Mouse (Mus musculus) kidney, adult 8-10 months (tissue): ENCODE data around the gene Mta3.
A peak's percentile ranks its signal among the peaks of the same experiment; 100 is the strongest.
"Not testable (repeated sequence)": the region's sequence is repeated elsewhere in the genome, so short reads cannot be mapped to it uniquely, and the experiment has no call there.

Experiments used
- DNase-seq, 2 experiments: peaks; one replicate each; pipeline ENCODE4 v3.0.0; 2022

Mta3 gene

DNA sequence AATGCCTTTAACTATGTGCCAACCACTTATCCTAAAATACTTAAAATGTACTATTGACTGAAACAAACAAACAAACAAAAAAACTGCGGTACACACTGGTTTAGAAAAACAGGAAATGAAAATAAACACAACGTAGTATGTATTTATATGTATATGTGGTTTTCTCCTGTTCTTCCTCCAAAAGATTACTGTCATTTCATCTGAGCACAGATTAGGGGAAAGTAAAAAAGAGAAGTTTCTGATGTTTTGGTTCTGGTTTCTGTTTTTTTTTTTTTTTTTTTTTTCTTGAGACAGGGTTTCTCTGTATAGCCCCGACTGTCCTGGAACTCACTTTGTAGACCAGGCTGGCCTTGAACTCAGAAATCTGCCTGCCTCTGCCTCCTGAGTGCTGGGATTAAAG is 3.6 kb downstream of the Mta3 start:
- DNase-seq, result not testable (repeated sequence)

DNA sequence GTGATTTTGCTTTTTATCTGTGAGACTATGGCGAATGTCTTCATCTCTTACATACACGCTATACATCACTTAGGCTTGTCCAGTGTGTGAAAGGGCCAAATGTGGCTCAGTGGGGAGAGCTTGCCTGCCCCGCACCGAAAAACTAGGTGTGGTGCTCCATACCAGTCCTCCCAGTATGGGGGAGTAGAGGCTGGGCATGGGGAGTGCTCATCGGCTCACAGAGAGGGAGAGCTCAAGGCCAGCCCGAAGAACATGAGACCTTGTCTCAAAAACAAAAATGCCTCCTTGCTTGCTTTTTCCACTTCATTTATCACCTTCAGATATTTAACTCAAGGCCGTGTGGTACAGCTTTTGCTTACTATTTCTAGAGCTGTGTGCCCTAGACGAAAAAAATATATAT is 4.7 kb downstream of the Mta3 start:
- no peak for DNase-seq

DNA sequence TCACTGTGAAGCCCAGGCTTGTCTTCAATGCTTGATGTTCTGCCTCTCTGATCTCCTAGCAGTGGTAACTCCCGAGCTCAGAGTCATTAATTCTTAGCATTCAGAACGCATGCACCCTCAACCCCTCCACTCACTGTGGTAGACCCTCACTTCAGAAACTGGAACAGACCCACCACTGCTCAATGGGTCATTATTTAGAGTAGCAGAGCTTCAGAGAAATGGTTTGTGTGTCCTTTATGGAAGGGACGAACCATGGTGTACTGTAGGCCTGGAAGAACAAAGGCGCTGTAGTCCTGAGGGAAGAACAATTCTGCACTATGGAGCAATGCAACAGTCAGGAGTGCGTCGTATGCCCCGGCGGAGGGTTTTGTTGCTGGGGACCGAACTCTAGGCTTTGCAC is 6.4 kb downstream of the Mta3 start:
- no peak for DNase-seq

DNA sequence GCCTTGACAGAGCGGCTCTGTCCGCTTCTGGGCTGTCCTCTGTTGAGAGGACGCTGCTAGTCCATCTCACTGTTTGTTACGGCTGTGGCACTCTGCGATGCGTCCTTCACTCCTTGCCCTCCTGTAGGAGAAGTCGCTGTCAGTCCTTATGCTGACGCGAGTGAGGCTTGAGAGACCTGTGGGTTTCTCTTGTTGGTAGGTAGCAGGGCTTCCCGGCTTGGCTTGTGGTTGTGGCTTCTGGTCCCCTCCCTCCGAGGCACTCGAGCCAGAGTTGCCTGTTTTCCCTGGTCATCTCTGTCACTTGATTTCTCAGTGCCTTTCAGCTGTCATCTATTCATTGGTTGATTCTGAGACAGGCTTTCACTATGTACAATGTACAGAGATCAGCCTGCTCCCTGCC is 14.5 kb downstream of the Mta3 start:
- no peak for DNase-seq

DNA sequence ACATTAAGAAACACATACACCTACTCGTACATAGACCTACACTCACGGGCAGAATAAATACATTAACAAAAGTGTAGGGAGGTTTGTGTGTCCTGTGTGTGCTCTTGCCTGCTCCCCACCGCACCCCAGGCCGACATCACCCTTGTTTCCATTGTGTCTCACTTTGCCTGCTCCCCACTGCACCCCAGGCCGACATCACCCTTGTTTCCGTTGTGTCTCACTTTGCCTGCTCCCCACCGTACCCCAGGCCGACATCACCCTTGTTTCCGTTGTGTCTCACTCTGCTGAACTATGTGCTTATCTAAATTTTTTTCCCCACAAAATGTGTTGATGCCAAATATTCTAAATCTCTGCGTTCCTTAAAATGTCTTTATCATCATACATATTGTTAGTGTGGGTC is 15.2 kb downstream of the Mta3 start:
- no peak for DNase-seq

DNA sequence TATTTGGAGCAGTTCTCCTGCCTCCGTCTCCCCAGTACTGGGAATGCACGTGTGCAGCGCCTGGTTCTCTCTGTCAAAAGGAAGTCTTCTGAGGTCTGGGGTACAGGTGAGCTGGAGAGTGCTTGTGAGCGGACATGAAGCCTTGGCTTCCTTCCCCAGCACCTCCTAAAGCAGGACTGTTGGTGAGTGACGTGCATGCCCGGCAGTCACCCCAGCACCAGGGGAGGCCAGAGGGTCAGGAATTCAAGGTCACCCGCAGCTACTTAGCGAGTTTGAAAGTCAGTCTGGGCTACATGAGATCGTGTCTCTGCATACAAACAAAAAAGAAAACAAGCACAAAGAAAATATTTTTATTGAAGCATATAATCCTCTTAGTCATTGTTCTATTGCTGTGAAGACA is 17.1 kb downstream of the Mta3 start:
- no peak for DNase-seq

DNA sequence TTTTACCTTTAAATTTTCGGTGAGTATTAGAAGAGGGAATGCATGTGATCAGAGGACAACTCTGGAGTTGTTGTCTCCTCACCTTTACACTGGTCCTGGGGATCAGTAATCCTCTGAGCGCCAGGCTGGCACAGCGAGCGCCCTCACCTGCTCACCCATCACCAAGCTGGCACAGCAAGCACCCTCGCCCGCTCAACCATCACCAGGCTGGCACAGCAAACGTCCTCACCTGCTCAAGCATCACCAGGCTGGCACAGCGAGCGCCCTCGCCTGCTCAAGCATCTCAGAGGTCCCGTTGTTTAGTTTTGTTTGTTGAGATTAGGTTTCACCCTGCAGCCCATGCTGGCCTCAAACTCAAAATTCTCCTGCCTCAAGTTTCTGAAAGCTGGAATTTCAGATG is 20.5 kb downstream of the Mta3 start:
- peak; percentile 11 to 31 for DNase-seq

DNA sequence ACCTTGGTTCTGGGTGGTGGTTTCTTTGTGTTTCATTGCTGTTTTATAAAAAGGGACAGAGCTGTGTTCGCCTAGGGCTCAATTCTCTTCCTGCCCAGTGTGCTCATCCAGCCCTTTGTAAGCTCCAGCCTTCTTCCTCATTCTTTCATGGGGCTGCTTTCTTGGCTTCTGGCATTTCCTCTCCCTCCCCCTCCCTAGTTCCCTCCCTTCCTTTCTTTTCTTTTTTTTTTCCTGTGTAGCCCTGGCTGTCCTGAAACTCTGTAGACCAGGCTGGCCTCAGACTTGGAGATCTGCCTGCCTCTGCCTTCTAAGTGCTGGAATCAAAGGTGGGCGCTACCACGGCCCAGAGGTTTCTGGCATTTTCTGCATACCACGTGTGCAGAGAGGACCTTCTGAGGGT is 21.7 kb downstream of the Mta3 start:
- DNase-seq, result no peak

DNA sequence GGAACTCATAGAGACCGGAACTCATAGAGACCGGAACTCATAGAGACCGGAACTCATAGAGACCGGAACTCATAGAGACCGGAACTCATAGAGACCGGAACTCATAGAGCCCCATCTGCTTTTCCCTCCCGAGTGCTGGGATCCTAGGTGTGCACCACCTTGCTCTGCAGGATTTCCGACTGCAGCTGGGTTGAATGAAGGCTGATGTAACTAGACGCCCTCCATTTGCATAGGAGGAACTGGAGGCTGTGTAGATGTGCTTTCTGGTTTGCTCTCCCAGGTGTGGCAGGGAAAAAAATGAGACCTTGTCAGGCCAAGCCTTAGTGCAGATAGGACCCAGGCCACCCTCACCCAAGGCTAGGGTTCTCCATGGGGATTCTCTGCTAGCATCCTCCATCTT is 23.1 kb downstream of the Mta3 start:
- DNase-seq, result no peak

DNA sequence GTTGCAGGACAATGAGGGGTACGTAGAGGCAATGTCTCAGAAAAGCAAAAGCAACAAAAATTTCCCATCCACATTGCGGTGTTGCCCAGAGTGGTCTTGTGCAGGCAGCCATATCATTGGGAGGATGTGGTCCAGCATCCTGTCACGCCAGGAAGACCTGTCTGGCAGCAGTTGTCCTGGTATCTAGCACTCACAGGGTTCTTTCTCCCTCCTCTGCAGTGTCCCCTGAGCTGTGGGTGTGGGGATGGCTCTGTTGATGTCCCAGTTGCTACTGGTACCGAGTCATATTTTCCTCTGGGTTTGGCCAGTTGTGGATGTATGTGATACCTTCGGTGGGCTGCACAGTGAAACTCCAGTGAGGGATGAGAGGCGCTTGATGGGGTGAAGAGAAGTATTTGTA is 24.2 kb downstream of the Mta3 start:
- DNase-seq, result no peak

DNA sequence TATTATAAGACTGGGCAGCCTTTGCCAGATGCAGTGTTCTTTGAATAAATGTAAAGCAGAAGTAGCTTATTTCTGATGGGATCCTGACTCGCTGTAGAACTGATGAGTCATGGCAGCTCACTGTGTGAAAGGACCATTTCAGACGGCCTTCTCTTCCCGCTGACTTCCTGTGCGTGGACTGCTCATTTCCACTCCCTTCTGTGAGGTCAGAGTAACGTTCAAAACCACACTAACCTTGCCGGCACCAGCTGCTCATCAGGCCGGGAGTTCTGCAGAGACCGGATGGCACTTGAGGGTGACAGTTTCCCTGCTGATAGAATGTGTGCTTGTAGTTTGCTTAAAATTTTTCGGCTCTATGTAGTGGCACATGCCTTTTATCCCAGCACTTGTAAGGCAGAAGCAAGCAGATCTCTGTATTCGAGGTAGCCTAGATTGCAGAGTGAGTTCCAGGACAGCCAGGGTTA is 26.2 kb downstream of the Mta3 start:
- peak; percentile 27 to 34 for DNase-seq

DNA sequence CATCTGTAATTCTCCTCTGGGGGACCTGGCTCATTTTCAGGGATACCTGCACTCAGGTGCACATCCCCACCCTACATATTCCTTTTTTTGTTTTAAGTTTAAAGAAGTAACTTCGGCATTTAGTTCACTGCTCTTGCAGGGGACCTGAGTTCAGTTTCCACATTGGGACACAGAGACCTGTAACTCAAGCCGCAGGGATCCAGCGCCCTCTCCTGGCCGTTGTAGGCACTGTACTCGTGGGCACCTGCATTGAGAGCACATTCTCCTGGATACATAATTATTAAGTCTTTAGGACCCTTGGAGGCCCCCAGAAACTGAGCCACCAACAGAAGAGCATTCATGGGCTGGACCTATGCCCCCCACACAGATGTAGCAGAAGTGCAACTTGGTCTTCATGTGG is 26.8 kb downstream of the Mta3 start:
- peak; percentile 28 to 72 for DNase-seq

DNA sequence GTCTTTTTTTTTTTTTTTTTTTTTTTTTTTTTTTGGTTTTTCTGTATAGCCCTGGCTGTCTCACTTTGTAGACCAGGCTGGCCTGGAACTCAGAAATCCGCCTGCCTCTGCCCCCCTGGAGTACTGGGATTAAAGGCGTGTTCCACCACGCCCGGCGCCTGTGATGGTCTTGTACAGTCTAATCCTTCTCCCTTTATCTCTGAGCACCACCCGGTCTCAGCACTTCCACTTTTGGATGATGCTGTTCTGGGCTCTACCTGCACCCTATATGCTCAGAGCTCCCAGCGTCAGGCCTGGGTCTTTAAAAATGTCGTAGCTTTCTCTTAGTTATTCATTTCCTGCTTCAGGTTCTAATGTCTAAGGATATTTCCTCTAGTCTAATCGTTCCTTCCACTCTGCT is 30.7 kb downstream of the Mta3 start:
- DNase-seq, result no peak

DNA sequence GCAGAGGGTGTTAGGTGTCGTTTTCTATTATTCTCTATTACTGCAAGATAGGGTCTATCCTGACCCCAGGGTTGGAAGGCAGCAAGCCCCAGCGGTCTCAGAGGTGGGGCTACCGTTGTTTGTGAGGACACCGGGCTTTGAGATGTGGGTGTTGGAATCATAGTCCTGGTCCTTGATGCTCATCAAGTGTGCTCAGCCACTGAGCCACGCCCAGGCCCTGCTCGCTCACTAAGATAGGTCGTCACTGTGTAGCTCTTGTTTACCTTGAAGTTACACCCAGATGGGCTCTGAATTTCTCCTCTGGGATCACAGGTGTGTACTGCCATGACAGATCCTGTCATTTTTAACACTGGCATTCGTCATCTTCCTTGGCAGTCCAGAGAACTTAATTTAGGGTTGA is 31.8 kb downstream of the Mta3 start:
- DNase-seq, result no peak

DNA sequence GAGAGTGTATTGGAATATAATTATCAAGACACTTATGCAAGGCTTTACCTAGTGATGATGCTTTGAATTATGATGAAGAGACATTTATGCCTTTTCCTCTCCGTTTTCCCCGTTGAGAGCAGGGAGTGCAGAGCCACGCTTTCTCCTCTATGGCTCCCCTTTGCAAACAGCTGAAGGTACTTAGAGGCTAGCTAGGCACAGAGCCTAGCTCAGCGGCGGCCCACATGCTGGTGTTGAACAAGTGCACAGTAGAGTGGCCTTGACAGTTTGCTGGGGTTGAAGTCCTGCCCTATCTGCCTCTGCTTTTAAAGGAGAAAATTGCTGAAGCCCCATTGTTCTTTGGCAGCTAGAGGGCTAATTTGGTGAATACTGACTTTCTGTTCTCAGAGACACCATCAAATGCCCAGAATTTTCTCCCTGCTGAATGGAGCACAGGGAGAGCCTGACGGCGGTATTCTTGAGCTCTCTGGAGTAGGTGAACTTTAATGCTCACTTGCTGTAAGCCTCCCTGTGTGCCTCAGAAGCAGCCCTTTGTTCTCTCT is 34.2 kb downstream of the Mta3 start:
- no peak for DNase-seq

DNA sequence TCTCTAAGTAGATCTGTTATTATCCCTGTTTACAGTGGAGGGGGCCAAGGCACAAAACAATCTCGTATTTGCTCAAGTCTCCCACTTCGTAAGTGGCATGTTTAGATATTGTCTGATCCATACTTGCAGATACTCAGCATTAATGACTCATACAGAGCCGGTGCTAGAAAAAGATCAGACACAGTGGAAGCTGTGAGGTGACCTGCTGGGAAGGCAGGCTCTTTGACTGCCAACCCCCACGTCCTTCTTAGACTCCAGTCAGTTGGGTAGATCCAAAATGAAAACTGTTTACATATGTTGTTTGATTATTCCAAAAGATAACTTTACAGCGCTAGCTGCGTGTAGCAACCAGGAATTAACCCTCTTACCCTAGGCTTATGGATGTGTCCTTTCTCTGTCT is 35.3 kb downstream of the Mta3 start:
- DNase-seq, result no peak

DNA sequence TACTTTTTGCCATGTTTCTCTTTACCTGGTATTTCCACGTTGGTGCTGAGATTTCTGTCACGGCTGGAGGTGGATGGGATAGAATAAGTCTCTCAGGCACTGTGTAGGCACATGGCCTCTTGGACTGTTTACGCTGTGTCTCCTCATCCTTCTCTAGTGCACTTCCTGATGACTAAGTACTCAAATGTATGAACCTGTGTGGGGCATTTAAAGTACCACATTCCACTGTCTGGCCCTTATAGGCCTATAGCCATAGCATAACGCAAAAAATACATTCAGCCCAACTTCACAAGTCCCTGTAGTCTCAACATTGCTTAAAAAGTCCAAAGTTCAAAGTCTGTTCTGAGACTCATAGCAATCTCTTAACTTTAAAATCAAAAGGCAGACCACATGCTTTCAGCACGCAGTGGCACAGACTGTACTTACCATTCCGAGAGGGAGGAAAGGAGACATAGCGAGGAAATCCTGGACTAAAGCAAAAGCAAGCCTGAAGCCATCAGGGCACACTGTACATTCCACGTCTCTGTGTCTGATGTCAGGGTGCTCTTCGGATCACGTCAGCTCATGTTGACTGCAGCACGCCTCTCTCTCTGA is 38.4 kb downstream of the Mta3 start:
- DNase-seq, result no peak

DNA sequence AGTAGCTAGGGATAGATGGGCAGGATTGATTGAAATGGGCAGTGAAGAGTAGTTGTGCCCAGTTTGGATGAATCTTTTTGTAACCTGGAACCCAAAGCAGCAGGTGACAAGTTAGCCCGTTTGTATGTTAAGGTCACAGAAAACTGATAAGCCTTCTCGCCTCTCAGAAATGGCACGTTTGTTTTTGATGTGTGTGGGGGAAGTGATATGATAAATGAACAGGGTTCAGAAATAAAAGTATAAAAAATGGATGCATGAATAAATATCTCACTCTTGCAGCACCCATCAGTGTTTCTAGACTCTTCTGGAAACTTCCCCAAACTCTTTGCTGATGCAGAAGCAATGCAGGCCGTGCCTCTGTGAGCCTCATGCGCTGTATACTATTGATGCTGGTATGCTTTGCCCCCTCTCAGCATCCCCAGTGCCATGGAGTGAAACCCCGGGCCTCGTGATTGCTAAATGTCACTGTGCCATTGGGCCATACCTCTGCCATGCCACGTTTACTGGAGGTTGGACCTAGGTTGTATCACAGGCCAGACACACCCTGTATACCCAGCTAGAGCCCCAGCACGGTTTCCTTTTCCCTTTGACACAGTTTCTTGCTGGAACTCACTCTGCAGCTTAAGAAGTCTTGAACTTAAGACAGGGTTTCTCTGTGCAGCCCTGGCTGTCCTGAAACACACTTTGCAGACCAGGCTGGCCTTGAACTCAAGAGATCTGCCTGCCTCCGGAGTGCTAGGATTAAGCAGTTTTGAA is 41.6 kb downstream of the Mta3 start:
- no peak for DNase-seq

DNA sequence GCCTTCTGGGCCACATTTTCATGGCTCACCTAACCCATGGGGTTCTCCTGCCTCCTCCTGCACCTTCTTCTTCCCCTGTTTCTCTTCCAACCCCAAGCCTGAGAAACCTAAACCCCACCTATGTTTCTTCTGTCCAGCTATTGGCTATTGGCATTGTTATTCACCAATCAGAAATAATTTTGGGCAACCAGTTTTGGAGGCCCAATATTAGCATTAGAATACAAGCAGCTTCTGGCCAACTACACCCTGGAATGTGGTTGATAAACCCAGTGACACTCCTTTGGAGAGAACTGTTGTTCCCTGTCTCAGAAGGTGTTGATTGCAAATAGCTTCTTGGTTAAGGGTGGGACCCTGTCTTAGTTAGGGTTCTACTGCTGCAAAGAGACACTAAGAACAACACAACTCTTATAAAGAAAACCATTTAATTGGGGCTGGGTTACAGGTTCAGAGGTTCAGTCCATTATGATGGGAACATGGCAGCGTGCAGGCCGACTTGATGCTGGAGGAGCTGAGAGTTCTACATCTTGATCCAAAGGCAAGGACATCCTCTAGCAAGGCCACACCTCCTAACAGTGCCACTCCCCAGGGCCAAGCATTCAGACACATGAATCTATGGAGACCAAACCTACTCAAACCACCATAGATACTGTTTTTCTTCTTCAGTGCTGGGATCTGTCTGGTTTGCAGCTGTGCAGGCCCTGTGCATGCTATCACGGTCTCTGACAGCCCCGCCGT is 44.4 kb downstream of the Mta3 start:
- DNase-seq, result no peak

DNA sequence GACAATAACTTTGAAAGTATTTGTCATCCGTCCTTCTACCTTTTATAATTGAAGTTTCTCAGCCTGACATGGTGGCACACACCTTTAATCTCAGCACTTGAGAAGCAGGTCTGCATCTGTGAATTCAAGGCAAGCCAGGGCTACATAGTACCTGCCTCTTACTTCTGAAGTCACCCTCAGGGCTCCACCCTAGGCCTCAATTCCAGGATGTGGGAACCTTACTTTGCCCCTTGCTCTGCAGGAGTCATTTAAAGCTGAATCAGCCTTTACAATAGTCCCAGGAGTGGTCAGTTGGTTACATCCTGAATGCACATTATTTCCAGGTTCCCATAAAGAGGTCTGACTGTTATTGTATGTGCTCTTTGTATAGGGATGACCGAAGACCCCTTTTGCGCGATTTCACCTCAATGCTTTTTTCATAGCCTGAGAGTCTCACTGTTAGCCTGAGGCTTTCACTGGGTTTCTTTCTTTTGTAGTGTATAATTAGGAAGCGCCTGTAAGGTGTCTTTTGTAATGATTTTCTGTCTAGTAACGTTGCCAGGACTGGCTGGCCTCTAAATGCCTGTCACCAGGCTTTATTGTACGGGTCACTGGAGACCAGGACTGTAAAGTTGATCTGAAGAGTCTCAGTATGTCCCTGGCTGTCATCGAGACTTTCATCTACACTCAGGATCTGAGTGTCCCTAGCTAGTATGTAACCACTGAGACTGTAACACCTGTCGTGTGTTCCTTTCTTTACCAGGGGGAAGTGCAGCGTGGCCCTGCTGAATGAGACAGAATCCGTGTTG is 47.3 kb downstream of the Mta3 start:
- DNase-seq, result no peak

DNA sequence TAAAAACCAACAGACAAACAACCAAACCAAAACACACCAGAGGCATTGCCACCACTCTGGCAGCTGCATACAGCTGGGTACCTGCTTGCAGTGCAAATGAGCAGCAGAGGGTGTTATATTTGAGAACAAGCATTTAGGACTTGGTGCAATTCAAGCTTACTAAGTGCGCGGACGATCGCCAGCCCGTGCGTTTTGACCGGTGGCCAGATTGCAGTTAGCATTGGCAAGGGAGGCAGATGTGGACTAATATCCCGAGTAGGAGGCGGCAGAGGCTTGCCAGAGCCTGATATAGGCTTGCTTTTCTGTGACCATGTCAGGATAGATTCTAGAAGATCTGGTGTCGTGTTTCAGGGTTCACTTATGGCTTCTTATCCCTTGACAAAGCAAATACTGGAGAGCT is 52.1 kb downstream of the Mta3 start:
- no peak for DNase-seq

DNA sequence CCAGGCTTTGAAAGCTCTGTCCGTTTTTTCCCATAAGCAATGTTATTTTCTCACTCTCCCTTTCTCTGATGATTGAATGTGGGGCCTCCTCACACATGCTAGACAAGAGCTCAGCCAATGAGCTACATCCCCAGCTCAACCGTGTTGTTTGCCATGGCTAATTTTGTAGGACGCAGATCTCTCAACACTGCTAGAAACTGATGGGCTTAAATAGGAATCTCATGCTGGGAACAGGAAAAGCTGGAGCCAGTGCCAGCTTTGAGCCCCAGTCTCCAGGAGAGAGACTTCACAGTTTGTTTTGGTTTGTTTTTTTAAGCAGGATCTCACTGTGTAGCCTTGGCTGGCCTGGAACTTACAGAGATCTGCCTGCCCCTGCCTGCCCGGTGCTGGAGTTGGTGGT is 53.6 kb downstream of the Mta3 start:
- no peak for DNase-seq

DNA sequence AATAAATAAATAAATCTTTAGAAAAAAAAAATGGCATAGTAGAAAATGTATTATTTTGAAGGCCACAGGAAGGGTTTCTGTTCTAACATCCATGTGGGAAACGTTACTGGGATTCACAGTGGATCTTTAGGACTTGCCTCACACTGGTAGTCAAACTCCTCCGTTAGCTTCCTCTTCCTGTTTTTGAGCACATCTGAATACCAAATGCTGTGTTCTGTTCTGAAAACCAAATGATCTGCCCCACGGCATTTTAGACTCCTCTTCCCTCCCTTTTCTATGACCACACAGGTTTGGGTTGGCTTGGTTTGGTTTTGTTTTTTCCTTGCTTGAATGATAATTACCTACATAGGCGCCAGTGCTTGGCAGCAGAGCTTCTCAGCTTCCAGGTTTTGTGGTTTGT is 58.6 kb downstream of the Mta3 start:
- DNase-seq, result no peak
